Mouse (Mus musculus) CH12.LX (cell line): ENCODE measurements around the gene Phlda1.

Experiments used
- BHLHE40 ChIP-seq: IDR thresholded peaks from 2 replicates; pipeline ENCODE4 v1.6.1; 2011; ENCODE audit warnings: mild to moderate bottlenecking, low read depth, low read length, improper control_type of control experiment
- CTCF ChIP-seq, 2 experiments: IDR thresholded peaks in 1 of 2; conservative IDR thresholded peaks in 1 of 2; 2 replicates each; pipeline ENCODE4 v1.5.1; 2011 to 2012; ENCODE audit warnings: low read depth in 2 of 2, low read length in 2 of 2, improper control_type of control experiment in 1 of 2, inconsistent platforms in 1 of 2, mild to moderate bottlenecking in 1 of 2, moderate library complexity in 1 of 2
- EP300 ChIP-seq: IDR thresholded peaks from 2 replicates; pipeline ENCODE4 v1.6.1; 2011; ENCODE audit warnings: low read length, improper control_type of control experiment

DNA sequence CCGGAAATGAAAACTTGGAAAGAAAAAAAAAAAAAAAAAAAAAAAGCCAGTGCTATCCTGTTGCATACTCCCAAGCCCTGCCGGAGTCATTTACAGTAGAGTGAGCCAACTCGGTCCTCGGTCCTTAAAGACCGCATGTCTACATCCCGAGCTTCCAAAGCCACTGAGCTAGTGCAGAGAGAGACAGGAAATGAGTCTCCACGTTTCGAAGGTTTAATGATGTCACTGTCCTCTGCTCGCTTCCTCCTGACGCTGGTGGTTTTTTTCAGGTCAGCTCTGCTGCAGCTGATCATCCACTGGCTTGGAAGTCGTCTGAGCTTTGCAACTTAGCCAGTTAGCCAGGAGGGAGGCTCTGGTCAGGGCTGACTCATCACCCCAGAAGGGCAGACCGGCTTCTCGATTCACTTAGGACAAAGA is 10.1 kb downstream of the Phlda1 start:
- peak; percentile 86 for TF ChIP-seq EP300
- TF ChIP-seq BHLHE40 = peak; percentile 93
- no peak for TF ChIP-seq CTCF (conservative IDR thresholded peaks at IDR 0.05 in 1 of 2, IDR thresholded peaks at IDR 0.05 in 1 of 2; ENCODE audit: low read depth in 2 of 2, low read length in 2 of 2)
